17 mouse cellular contexts compared by ENCODE assay signal in genomic region chr16:85503416-85503815, GRCm38 (mm10). TPM values are rescaled to one million over a fixed set of nuclear protein-coding genes. Genes with fewer than 3 reads are reported as not detected.
"Had no signal": no experiment of that assay in that cellular context is flagged by ENCODE, and none has a peak within 500 bp of the region (broad histone marks: within the 10 kb centered on the region; RNA-seq: fewer than 3 reads in every experiment).

No protein-coding gene starts in this region.

- H3K27ac ChIP-seq: lung, embryonic 15.5 days; macrophage; midbrain, embryonic 13.5 days; midbrain, embryonic 15.5 days; neural tube, embryonic 12.5 days; stomach, embryonic 15.5 days; stomach, postnatal 0 days had no signal

- H3K36me3 ChIP-seq: lung, embryonic 15.5 days; midbrain, embryonic 13.5 days; midbrain, embryonic 15.5 days; neural tube, embryonic 12.5 days; stomach, embryonic 15.5 days had no signal

- H3K4me3 ChIP-seq: lung, embryonic 15.5 days; megakaryocyte, embryonic 14.5 days; midbrain, embryonic 13.5 days; midbrain, embryonic 15.5 days; neural tube, embryonic 12.5 days; stomach, embryonic 15.5 days had no signal

- H3K4me2 ChIP-seq: lung, embryonic 15.5 days; midbrain, embryonic 11.5 days; midbrain, embryonic 13.5 days; midbrain, embryonic 15.5 days; neural tube, embryonic 12.5 days; stomach, embryonic 15.5 days had no signal

- H3K9me3 ChIP-seq: lung, embryonic 15.5 days; midbrain, embryonic 13.5 days; midbrain, embryonic 15.5 days; neural tube, embryonic 12.5 days; stomach, embryonic 15.5 days had no signal

- DNase-seq: liver, postnatal 0 days; lung, adult 2 months; lung, postnatal 14 days; lung, postnatal 36 days; thymus, adult 2 months; thymus, postnatal 25 days; thymus, postnatal 4 days had no signal

- H3K4me1 ChIP-seq: lung, embryonic 15.5 days; megakaryocyte, embryonic 14.5 days; midbrain, embryonic 13.5 days; midbrain, embryonic 15.5 days; neural tube, embryonic 12.5 days; stomach, embryonic 15.5 days had no signal

- ATAC-seq: liver, postnatal 0 days; lung, postnatal 0 days; midbrain, embryonic 13.5 days; midbrain, embryonic 15.5 days had no signal

- H3K9ac ChIP-seq: liver, postnatal 0 days; lung, embryonic 15.5 days; midbrain, embryonic 13.5 days; midbrain, embryonic 15.5 days; neural tube, embryonic 12.5 days; stomach, embryonic 15.5 days had no signal

- H3K27me3 ChIP-seq: lung, embryonic 15.5 days; megakaryocyte, embryonic 14.5 days; midbrain, embryonic 13.5 days; midbrain, embryonic 15.5 days; neural tube, embryonic 12.5 days; stomach, embryonic 15.5 days had no signal

RNA-seq across cellular contexts. Expression of gene Cyyr1, which starts 49.8 kb away (rescaled TPM):
- polyA plus RNA-seq: macrophage had no signal
